Mouse (Mus musculus): ENCODE measurements around the gene Scn5a. TPM values are rescaled to one million over a fixed set of nuclear protein-coding genes. Genes with fewer than 3 reads are reported as not detected.

Gene Scn5a
- total RNA-seq, 1 experiment: 0.76 TPM

GRCm38 (mm10) chr9:119566214-119566613 lies 12.6 kb downstream of the Scn5a start:
- no peaks in the 10 kb centered on the region for H3K36me3 ChIP-seq (ENCODE audit: control insufficient read depth, insufficient read depth, low read length, poor library complexity, severe bottlenecking)
- DNase-seq (ENCODE audit: low read depth, low spot score): no peak
- H3K9ac ChIP-seq (ENCODE audit: insufficient read depth, low read depth, low read length, poor library complexity, severe bottlenecking): no peak overlapping the region
- H3K4me1 ChIP-seq (ENCODE audit: control insufficient read depth in 2 of 2, insufficient read depth in 2 of 2, low read length in 2 of 2, poor library complexity in 1 of 2): peaks cover 0 to 39% of the 10 kb centered on the region in 2 experiments; a peak in 3 of 4 replicates
- in situ Hi-C loops (cut with MboI; ENCODE audit: low sequenced_read_pairs in 2 of 2, unreplicated experiment in 2 of 2): no loop called here
- no peak for TF ChIP-seq CHD2 (IDR thresholded peaks at IDR 0.05; ENCODE audit: low read depth, low read length)
- TF ChIP-seq ZNF384 (IDR thresholded peaks at IDR 0.05; ENCODE audit: low read depth, low read length): no peak
- TF ChIP-seq HCFC1 (IDR thresholded peaks at IDR 0.05; ENCODE audit: borderline replicate concordance, insufficient read depth, low read length): no peak
- TF ChIP-seq ZC3H11A (IDR thresholded peaks at IDR 0.05; ENCODE audit: borderline replicate concordance, low read depth, low read length): no peak
- TF ChIP-seq MAFK (IDR thresholded peaks at IDR 0.05; ENCODE audit: insufficient read depth, low read depth, low read length): no peak
- H3K4me3 ChIP-seq (ENCODE audit: insufficient read depth in 1 of 2, low read depth in 1 of 2, low read length in 2 of 2, poor library complexity in 1 of 2, severe bottlenecking in 1 of 2): no peak overlapping the region
- H3K9me3 ChIP-seq (ENCODE audit: control insufficient read depth, insufficient read depth, low read depth, low read length): no peaks in the 10 kb centered on the region
- no peak overlapping the region for H3K27ac ChIP-seq (ENCODE audit: insufficient read depth, low read depth, low read length, poor library complexity, severe bottlenecking)

- TF ChIP-seq MAFK (IDR thresholded peaks at IDR 0.05; ENCODE audit: insufficient read depth, low read depth, low read length) (no peak), ZC3H11A (IDR thresholded peaks at IDR 0.05; ENCODE audit: borderline replicate concordance, low read depth, low read length) (no peak), HCFC1 (IDR thresholded peaks at IDR 0.05; ENCODE audit: borderline replicate concordance, insufficient read depth, low read length) (no peak), ZNF384 (IDR thresholded peaks at IDR 0.05; ENCODE audit: low read depth, low read length) (no peak), CHD2 (IDR thresholded peaks at IDR 0.05; ENCODE audit: low read depth, low read length) (no peak)
- in situ Hi-C loops (cut with MboI; ENCODE audit: low sequenced_read_pairs in 2 of 2, unreplicated experiment in 2 of 2): no loop called here
- Histone ChIP-seq H3K36me3 (ENCODE audit: control insufficient read depth, insufficient read depth, low read length, poor library complexity, severe bottlenecking) (no peaks in the 10 kb centered on the region), H3K4me1 (ENCODE audit: control insufficient read depth in 2 of 2, insufficient read depth in 2 of 2, low read length in 2 of 2, poor library complexity in 1 of 2) (peaks cover 0 to 40% of the 10 kb centered on the region in 2 experiments; a peak in 3 of 4 replicates), H3K27ac (ENCODE audit: insufficient read depth, low read depth, low read length, poor library complexity, severe bottlenecking) (no peak overlapping the region), H3K4me3 (ENCODE audit: insufficient read depth in 1 of 2, low read depth in 1 of 2, low read length in 2 of 2, poor library complexity in 1 of 2, severe bottlenecking in 1 of 2) (no peak overlapping the region), H3K9ac (ENCODE audit: insufficient read depth, low read depth, low read length, poor library complexity, severe bottlenecking) (no peak overlapping the region), H3K9me3 (ENCODE audit: control insufficient read depth, insufficient read depth, low read depth, low read length) (no peaks in the 10 kb centered on the region)
- DNase-seq (ENCODE audit: low read depth, low spot score): no peak
Observed at GRCm38 (mm10) chr9:119564803-119565202, 14.0 kb downstream of the Scn5a start.

GRCm38 (mm10) chr9:119563617-119564016 lies 15.2 kb downstream of the Scn5a start:
- no peak overlapping the region for H3K9ac ChIP-seq (ENCODE audit: insufficient read depth, low read depth, low read length, poor library complexity, severe bottlenecking)
- H3K9me3 ChIP-seq (ENCODE audit: control insufficient read depth, insufficient read depth, low read depth, low read length): no peaks in the 10 kb centered on the region
- in situ Hi-C loops (cut with MboI; ENCODE audit: low sequenced_read_pairs in 2 of 2, unreplicated experiment in 2 of 2): no loop called here
- peaks cover 0 to 40% of the 10 kb centered on the region in 2 experiments; a peak in 3 of 4 replicates for H3K4me1 ChIP-seq (ENCODE audit: control insufficient read depth in 2 of 2, insufficient read depth in 2 of 2, low read length in 2 of 2, poor library complexity in 1 of 2)
- TF ChIP-seq HCFC1 (IDR thresholded peaks at IDR 0.05; ENCODE audit: borderline replicate concordance, insufficient read depth, low read length) (no peak), MAFK (IDR thresholded peaks at IDR 0.05; ENCODE audit: insufficient read depth, low read depth, low read length) (no peak), ZNF384 (IDR thresholded peaks at IDR 0.05; ENCODE audit: low read depth, low read length) (no peak), CHD2 (IDR thresholded peaks at IDR 0.05; ENCODE audit: low read depth, low read length) (no peak), ZC3H11A (IDR thresholded peaks at IDR 0.05; ENCODE audit: borderline replicate concordance, low read depth, low read length) (no peak)
- no peak for DNase-seq (ENCODE audit: low read depth, low spot score)
- H3K27ac ChIP-seq (ENCODE audit: insufficient read depth, low read depth, low read length, poor library complexity, severe bottlenecking): no peak overlapping the region
- no peak overlapping the region for H3K4me3 ChIP-seq (ENCODE audit: insufficient read depth in 1 of 2, low read depth in 1 of 2, low read length in 2 of 2, poor library complexity in 1 of 2, severe bottlenecking in 1 of 2)
- H3K36me3 ChIP-seq (ENCODE audit: control insufficient read depth, insufficient read depth, low read length, poor library complexity, severe bottlenecking): no peaks in the 10 kb centered on the region

- in situ Hi-C loops (cut with MboI; ENCODE audit: low sequenced_read_pairs in 2 of 2, unreplicated experiment in 2 of 2): no loop called here
- no peak overlapping the region for H3K27ac ChIP-seq (ENCODE audit: insufficient read depth, low read depth, low read length, poor library complexity, severe bottlenecking)
- H3K36me3 ChIP-seq (ENCODE audit: control insufficient read depth, insufficient read depth, low read length, poor library complexity, severe bottlenecking): no peaks in the 10 kb centered on the region
- no peak overlapping the region for H3K4me3 ChIP-seq (ENCODE audit: insufficient read depth in 1 of 2, low read depth in 1 of 2, low read length in 2 of 2, poor library complexity in 1 of 2, severe bottlenecking in 1 of 2)
- no peak for DNase-seq (ENCODE audit: low read depth, low spot score)
- TF ChIP-seq ZC3H11A (IDR thresholded peaks at IDR 0.05; ENCODE audit: borderline replicate concordance, low read depth, low read length) (no peak), MAFK (IDR thresholded peaks at IDR 0.05; ENCODE audit: insufficient read depth, low read depth, low read length) (no peak), CHD2 (IDR thresholded peaks at IDR 0.05; ENCODE audit: low read depth, low read length) (no peak), HCFC1 (IDR thresholded peaks at IDR 0.05; ENCODE audit: borderline replicate concordance, insufficient read depth, low read length) (no peak), ZNF384 (IDR thresholded peaks at IDR 0.05; ENCODE audit: low read depth, low read length) (no peak)
- peaks cover 0 to 37% of the 10 kb centered on the region in 2 experiments; a peak in 3 of 4 replicates for H3K4me1 ChIP-seq (ENCODE audit: control insufficient read depth in 2 of 2, insufficient read depth in 2 of 2, low read length in 2 of 2, poor library complexity in 1 of 2)
- H3K9me3 ChIP-seq (ENCODE audit: control insufficient read depth, insufficient read depth, low read depth, low read length): no peaks in the 10 kb centered on the region
- no peak overlapping the region for H3K9ac ChIP-seq (ENCODE audit: insufficient read depth, low read depth, low read length, poor library complexity, severe bottlenecking)
Observed at GRCm38 (mm10) chr9:119562256-119562655, 16.6 kb downstream of the Scn5a start.
